Mouse (Mus musculus) forebrain, embryonic 11.5 days (tissue): ENCODE data around the gene BC016579. TPM values are rescaled to one million over a fixed set of nuclear protein-coding genes. Genes with fewer than 3 reads are reported as not detected.

ENCODE experiments used
- ATAC-seq: fragments of 200-750 bp; cut with Nextera tagmentation; replicated peaks from 2 replicates; pipeline ENCODE4 v1.8.0; 2017; ENCODE audit warnings: moderate TSS enrichment; ENCODE audit not compliant: low FRiP score
- DNase-seq: peaks from one replicate; pipeline ENCODE4 v3.0.0-alpha.2; 2017; ENCODE audit warnings: low spot score
- H3K27ac ChIP-seq: fragments of 300-500 bp; sonication (generic); 2 replicates; pipeline ENCODE4 v1.5.1; 2014; ENCODE audit warnings: low read depth, low read length
- H3K27me3 ChIP-seq: fragments of 300-500 bp; sonication (generic); 2 replicates; pipeline ENCODE4 v1.6.1; 2014; ENCODE audit warnings: mild to moderate bottlenecking, low read length, mixed read lengths; ENCODE audit not compliant: control insufficient read depth, insufficient read depth
- H3K36me3 ChIP-seq: fragments of 300-500 bp; sonication (generic); 2 replicates; pipeline ENCODE4 v1.6.1; 2014; ENCODE audit warnings: mild to moderate bottlenecking, low read length, moderate library complexity, mixed read lengths; ENCODE audit not compliant: control insufficient read depth, insufficient read depth
- H3K4me1 ChIP-seq: fragments of 300-500 bp; sonication (generic); replicated peaks from 2 replicates; pipeline ENCODE4 v1.6.1; 2014; ENCODE audit warnings: low read length, mixed read lengths; ENCODE audit not compliant: control insufficient read depth, insufficient read depth
- H3K4me2 ChIP-seq: fragments of 300-500 bp; sonication (generic); 2 replicates; pipeline ENCODE4 v1.6.1; 2014; ENCODE audit warnings: low read depth, mild to moderate bottlenecking, low read length, moderate library complexity, mixed read lengths; ENCODE audit not compliant: severe bottlenecking
- H3K4me3 ChIP-seq: fragments of 300-500 bp; sonication (generic); 2 replicates; pipeline ENCODE4 v1.5.1; 2014; ENCODE audit warnings: low read depth, low read length
- H3K9ac ChIP-seq: fragments of 300-500 bp; sonication (generic); 2 replicates; pipeline ENCODE4 v1.6.1; 2014; ENCODE audit warnings: low read length
- H3K9me3 ChIP-seq: fragments of 300-500 bp; sonication (generic); 2 replicates; pipeline ENCODE4 v1.6.1; 2016; ENCODE audit warnings: low read length, mixed read lengths; ENCODE audit not compliant: control insufficient read depth
- WGBS: fragments of 180-500 bp; shearing (Covaris S2); extraction: QIAGEN DNeasy Blood & Tissue Kit; methylation state at CpG from one replicate; pipeline ENCODE4 v1.1.7; 2014; 5-methylcytosine and 5-hydroxymethylcytosine counted together
- polyA plus RNA-seq: library from polyadenylated mRNA; unstranded; fragments of >200 nt; fragmentation: Nextera tagmentation; extraction: Ambion mirVana; gene quantifications from 2 replicates; pipeline ENCODE4 v1.2.1, GENCODE M21; 2014

BC016579 gene
- polyA plus RNA-seq, 1 experiment from 2014 or later = not detected

GRCm38 (mm10) chr16:45635826-45636225 lies 18.0 kb downstream of the BC016579 start:
- no peak overlapping the region for H3K27ac ChIP-seq
- H3K4me1 ChIP-seq = no peaks in the 10 kb centered on the region
- no peak overlapping the region for H3K9ac ChIP-seq
- no peak for DNase-seq
- no peaks in the 10 kb centered on the region for H3K9me3 ChIP-seq
- no peaks in the 10 kb centered on the region for H3K36me3 ChIP-seq
- no peak overlapping the region for H3K4me2 ChIP-seq
- 91% methylated on average over 2 of the region's 2 CpGs for WGBS
- no peak overlapping the region for H3K4me3 ChIP-seq
- ATAC-seq = no peak
- H3K27me3 ChIP-seq = no peaks in the 10 kb centered on the region

- Histone ChIP-seq H3K4me3 (no peak overlapping the region), H3K4me2 (no peak overlapping the region), H3K27ac (no peak overlapping the region), H3K36me3 (no peaks in the 10 kb centered on the region), H3K9me3 (no peaks in the 10 kb centered on the region), H3K9ac (no peak overlapping the region), H3K4me1 (no peaks in the 10 kb centered on the region), H3K27me3 (no peaks in the 10 kb centered on the region)
- 91% methylated on average over 4 of the region's 4 CpGs for WGBS
- DNase-seq (no peak), ATAC-seq (no peak)
Observed at GRCm38 (mm10) chr16:45632420-45632819, 21.4 kb downstream of the BC016579 start.

- H3K27me3 ChIP-seq = no peaks in the 10 kb centered on the region
- no peak overlapping the region for H3K9ac ChIP-seq
- H3K9me3 ChIP-seq = no peaks in the 10 kb centered on the region
- H3K4me2 ChIP-seq = no peak overlapping the region
- ATAC-seq (peak; percentile 69), DNase-seq (peak; percentile 72)
- no peaks in the 10 kb centered on the region for H3K36me3 ChIP-seq
- WGBS = 60% methylated on average over 5 of the region's 5 CpGs
- no peaks in the 10 kb centered on the region for H3K4me1 ChIP-seq
- H3K27ac ChIP-seq = no peak overlapping the region
- H3K4me3 ChIP-seq = no peak overlapping the region
Observed at GRCm38 (mm10) chr16:45630347-45630960, 23.4 kb downstream of the BC016579 start.

GRCm38 (mm10) chr16:45629497-45630105 lies 24.3 kb downstream of the BC016579 start:
- DNase-seq (no peak), ATAC-seq (no peak; the same call in 1 of the 2 replicates)
- H3K27me3 ChIP-seq = no peaks in the 10 kb centered on the region
- no peaks in the 10 kb centered on the region for H3K9me3 ChIP-seq
- H3K27ac ChIP-seq = no peak overlapping the region
- 83% methylated on average over 8 of the region's 8 CpGs for WGBS
- H3K4me1 ChIP-seq = no peaks in the 10 kb centered on the region
- H3K36me3 ChIP-seq = no peaks in the 10 kb centered on the region
- no peak overlapping the region for H3K4me3 ChIP-seq
- no peak overlapping the region for H3K9ac ChIP-seq
- H3K4me2 ChIP-seq = no peak overlapping the region

GRCm38 (mm10) chr16:45625342-45625741 lies 28.5 kb downstream of the BC016579 start:
- no peaks in the 10 kb centered on the region for H3K9me3 ChIP-seq
- H3K9ac ChIP-seq = no peak overlapping the region
- no peaks in the 10 kb centered on the region for H3K4me1 ChIP-seq
- ATAC-seq = no peak
- WGBS = 88% methylated on average over 2 of the region's 2 CpGs
- H3K4me2 ChIP-seq = no peak overlapping the region
- DNase-seq = no peak
- H3K27ac ChIP-seq = no peak overlapping the region
- H3K4me3 ChIP-seq = no peak overlapping the region
- no peaks in the 10 kb centered on the region for H3K36me3 ChIP-seq
- no peaks in the 10 kb centered on the region for H3K27me3 ChIP-seq

- Histone ChIP-seq H3K4me3 (no peak overlapping the region), H3K36me3 (no peaks in the 10 kb centered on the region), H3K4me2 (no peak overlapping the region), H3K4me1 (no peaks in the 10 kb centered on the region), H3K27ac (no peak overlapping the region), H3K9me3 (no peaks in the 10 kb centered on the region), H3K27me3 (no peaks in the 10 kb centered on the region), H3K9ac (no peak overlapping the region)
- ATAC-seq (no peak), DNase-seq (no peak)
- 87% methylated on average over 2 of the region's 2 CpGs for WGBS
Observed at GRCm38 (mm10) chr16:45624791-45625190, 29.1 kb downstream of the BC016579 start.

- H3K4me1 ChIP-seq = no peaks in the 10 kb centered on the region
- H3K27ac ChIP-seq = no peak overlapping the region
- H3K27me3 ChIP-seq = no peaks in the 10 kb centered on the region
- DNase-seq (no peak), ATAC-seq (no peak)
- no peak overlapping the region for H3K4me3 ChIP-seq
- no peaks in the 10 kb centered on the region for H3K36me3 ChIP-seq
- H3K4me2 ChIP-seq = no peak overlapping the region
- H3K9me3 ChIP-seq = no peaks in the 10 kb centered on the region
- WGBS = 93% methylated on average over 4 of the region's 4 CpGs
- H3K9ac ChIP-seq = no peak overlapping the region
Observed at GRCm38 (mm10) chr16:45623230-45623629, 30.6 kb downstream of the BC016579 start.

GRCm38 (mm10) chr16:45619751-45620375 lies 34.0 kb downstream of the BC016579 start:
- DNase-seq (no peak), ATAC-seq (no peak)
- Histone ChIP-seq H3K4me1 (no peaks in the 10 kb centered on the region), H3K27ac (no peak overlapping the region), H3K4me2 (no peak overlapping the region), H3K9me3 (no peaks in the 10 kb centered on the region), H3K9ac (no peak overlapping the region), H3K4me3 (no peak overlapping the region), H3K36me3 (no peaks in the 10 kb centered on the region), H3K27me3 (no peaks in the 10 kb centered on the region)
- WGBS = 86% methylated on average over 8 of the region's 8 CpGs
